Mouse (Mus musculus): ENCODE results near the gene Tob2.

Tob2 gene

DNA sequence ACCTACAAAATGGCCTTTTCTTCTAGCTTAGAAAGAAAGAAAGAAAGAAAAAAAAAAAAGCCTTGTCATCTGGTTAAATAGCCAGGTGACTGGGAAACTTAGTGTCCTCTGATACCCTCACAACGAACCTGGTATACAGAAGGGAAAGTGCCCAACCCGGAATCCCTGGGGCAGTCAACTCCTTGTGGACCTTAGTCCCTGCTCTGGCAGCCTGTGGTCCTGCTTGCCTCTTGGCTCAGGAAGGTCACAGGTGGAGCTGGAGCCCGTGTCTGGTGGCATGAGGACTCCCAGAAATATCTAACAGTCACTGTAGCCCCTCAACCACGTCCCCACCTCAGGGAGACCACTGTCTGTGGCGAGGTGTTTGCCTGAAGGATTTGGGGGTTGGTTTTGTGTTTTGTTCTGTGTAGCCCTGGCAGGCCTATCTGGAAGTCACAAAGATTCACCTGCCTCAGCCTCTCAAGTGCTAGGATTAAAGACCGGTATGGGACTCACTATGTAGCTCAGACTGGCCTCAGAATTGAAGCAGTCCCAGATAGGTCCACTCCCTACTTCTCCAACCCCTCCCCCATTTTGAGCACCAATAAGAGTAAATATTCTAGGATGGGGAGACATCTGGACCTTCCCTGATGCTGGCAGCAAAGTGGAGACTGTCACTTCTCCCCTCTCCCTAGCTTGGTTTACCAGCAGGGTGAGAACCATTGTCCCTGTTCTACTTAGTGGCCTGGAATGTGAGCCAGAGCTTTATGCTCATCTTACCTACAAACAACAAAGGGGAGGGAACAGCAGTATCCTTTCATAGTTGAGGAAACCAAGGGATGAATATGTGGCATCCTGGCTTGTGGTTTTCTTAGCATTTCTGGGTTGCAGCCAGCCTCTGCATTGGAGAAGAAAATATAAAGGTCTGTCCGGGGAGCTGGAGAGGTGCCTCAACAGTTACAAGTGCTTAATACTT, 21.4 kb downstream of the Tob2 start:
- peak; percentile 67 for DNase-seq

- DNase-seq = peak; percentile 93
Observed at GRCm38 (mm10) chr15:81836124-81836821, 22.3 kb downstream of the Tob2 start.

- peak; percentile 69 for DNase-seq
Observed at GRCm38 (mm10) chr15:81835007-81835880, 23.4 kb downstream of the Tob2 start.

DNA sequence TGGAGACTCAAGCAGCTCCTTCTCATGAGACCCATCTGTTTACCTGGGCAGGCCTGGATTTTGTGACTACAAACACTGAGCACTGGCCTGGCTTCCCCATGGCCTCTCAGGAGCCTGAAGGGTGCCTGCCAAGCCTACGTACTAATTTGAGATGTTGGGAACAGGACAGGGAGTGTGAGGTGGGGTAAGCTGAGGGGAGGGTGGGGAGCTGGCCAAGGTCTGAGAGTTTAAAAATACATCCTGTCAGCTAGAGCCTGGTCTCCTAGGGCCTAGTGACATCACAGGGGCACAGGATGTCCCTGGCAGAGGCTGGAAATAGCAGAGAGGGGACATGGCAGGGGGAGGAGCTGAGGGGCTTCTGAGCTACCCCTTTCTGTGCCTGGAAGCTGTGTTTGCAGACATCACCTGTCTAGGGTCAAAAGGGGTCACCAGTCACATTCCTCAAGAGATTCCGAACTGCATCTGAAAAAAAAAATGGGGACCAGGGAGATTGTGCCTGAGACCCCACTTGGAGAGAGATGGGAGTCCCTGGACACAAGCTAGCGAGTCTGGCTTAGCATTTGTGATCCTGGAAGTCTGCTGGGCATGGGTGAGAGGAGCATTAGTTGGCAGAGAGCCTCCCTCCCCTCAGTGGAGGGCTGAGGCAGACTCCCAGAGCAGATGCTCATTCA, 24.3 kb downstream of the Tob2 start:
- DNase-seq = no peak

DNA sequence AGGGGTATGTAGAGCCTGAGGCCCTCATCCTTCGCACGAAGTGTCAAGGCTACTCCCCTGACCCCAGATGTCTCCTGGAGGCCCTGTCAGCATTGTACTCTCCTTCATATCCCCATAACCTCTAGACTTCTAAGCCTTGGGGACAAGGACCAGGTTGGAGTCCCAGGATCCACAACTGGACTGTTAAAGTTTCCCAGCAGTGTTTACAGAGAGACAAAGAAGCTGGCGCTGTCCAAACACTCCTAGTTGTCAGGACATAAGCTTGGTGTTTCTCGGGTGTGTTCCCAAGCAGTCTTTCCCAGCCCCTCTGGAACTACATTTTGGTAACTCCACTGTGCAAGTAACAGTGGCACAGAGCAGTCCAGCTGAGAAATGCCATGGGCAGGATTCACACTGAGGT, 25.1 kb downstream of the Tob2 start:
- DNase-seq = no peak

GRCm38 (mm10) chr15:81832219-81832618, 26.4 kb downstream of the Tob2 start:
- DNase-seq = no peak

DNA sequence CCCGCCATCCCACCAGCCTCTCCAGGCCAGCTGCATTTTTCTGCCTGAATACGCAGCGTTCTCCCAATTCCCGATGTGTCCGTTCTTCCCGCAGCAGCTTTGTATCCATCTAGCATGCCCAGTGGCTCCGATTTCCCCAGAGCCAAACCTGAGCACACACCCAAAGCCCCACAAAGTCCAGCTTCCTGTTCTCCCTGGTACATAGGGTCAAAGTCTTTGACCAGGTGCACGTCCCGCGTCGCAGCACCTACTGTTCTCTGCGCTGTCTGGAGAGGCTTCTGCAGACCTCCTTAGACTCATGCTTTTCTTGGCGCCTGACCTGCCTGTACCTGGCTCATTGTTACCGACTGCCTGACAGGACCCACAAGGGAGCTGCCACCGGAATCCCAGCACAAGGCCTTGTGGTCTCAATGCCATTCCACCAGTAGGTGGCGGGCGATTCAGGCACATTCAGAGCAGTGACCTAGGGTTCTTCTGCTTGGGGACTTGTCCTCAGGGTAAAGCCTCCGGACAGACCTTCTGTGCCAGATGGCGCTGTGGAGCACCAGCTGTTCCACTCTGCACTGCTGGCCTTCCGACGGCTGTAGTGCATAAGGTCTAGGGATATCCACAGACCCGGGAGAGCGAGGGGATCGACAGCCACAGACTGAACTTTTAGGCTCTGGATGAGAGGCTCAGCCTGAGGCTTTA, 27.3 kb downstream of the Tob2 start:
- peak; percentile 94 for DNase-seq

- no peak for DNase-seq
Observed at GRCm38 (mm10) chr15:81830530-81830929, 28.1 kb downstream of the Tob2 start.

- DNase-seq = no peak
Observed at GRCm38 (mm10) chr15:81829208-81829580, 29.4 kb downstream of the Tob2 start.

- DNase-seq = no peak
Observed at GRCm38 (mm10) chr15:81828426-81829207, 30.0 kb downstream of the Tob2 start.

DNA sequence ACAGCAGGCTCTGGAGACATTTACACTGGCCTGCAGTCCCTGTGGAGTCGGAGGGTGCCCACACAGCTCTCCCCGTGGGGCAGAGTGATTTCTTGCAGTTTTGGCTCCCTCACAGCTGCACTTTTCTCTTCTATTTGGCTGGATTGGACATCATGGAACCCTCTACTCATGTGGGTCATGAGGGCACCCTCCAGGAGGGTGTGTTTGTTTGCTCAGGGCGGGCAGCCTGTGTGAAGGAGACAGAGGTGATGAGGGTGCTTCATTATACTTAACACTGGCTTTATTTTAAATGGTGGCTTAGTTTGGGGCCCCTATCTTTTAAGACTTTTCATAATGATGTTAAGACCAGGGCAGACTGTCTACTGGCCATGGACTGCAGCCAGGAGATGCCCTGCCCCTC, 33.8 kb downstream of the Tob2 start:
- no peak for DNase-seq

DNA sequence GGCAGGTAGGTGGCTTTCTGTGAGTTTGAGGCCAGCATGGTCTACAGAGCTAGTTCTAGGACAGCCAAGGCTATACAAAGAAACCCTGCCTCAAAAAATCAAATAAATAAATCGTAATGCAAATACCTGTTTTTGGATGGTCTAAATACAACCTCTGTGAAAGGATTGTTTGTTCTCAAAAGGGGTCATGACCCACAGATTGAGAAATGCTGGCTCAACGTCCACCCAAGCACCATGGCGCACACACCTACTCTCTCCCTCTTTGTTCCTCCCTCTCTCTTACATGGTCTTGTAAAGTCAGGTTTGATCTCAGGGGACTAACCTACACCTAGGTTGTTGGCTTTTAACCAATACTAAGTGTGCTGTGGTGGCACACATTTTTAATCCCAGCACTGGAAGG, 36.0 kb downstream of the Tob2 start:
- DNase-seq = no peak

GRCm38 (mm10) chr15:81818404-81818803, 40.2 kb downstream of the Tob2 start:
- no peak for DNase-seq

GRCm38 (mm10) chr15:81814716-81815370, 43.8 kb downstream of the Tob2 start:
- DNase-seq = no peak

- no peak for DNase-seq
Observed at GRCm38 (mm10) chr15:81813986-81814705, 44.5 kb downstream of the Tob2 start.

- no peak for DNase-seq
Observed at GRCm38 (mm10) chr15:81812696-81813631, 45.6 kb downstream of the Tob2 start.

DNA sequence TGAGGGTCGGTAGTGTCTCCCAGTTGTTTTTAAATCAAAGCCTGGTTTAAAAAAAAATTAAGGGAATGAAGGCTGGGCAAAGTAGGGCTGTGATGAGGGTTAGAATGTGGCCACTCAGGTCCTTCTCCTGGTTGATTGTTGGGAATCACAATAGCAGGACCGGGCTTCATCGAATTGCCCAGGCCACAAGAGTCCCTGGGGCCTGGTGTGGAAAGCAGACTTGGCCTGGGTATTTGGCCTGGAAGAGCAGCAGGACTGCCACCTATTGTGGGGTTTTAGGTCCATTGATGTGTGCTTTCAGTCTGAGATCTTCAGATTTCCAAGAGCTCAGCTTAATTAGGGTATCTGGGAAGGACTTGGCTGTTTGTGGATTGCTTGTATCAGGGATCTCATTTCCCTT, 46.3 kb downstream of the Tob2 start:
- no peak for DNase-seq

- DNase-seq = no peak
Observed at GRCm38 (mm10) chr15:81811599-81811996, 47.0 kb downstream of the Tob2 start.
